In genomic region chr4:109504885-109505284, GRCm38 (mm10) we compare ENCODE assay signal across 8 mouse cellular contexts. TPM values are rescaled to one million over a fixed set of nuclear protein-coding genes. Genes with fewer than 3 reads are reported as not detected.
DNase-seq lines count a peak whose midpoint lies in the region; ATAC-seq and TF ChIP-seq lines count a peak whose summit lies in the region.

No protein-coding gene starts in this region.

- H3K4me1 ChIP-seq in kidney, embryonic 16.5 days (ENCODE audit: insufficient read depth, low read length), result no peaks in the 10 kb centered on the region

- no peak overlapping the region for H3K4me2 ChIP-seq in kidney, embryonic 16.5 days (replicated peaks; ENCODE audit: low read depth, low read length)

- no peak overlapping the region for H3K9ac ChIP-seq in kidney, embryonic 16.5 days (replicated peaks; ENCODE audit: low read length)

- peak; percentile 82 for TF ChIP-seq CTCF in left cerebral cortex, adult 2 months (IDR thresholded peaks at IDR 0.05)

- H3K27ac ChIP-seq in kidney, embryonic 16.5 days (ENCODE audit: low read length), result no peak overlapping the region
- H3K27ac ChIP-seq in left cerebral cortex, adult 2 months, result no peak overlapping the region

- H3K36me3 ChIP-seq in kidney, embryonic 16.5 days (ENCODE audit: insufficient read depth, low read length), result no peaks in the 10 kb centered on the region
- H3K36me3 ChIP-seq in splenic B cell, adult 2 months (ENCODE audit: control insufficient read depth, insufficient read depth, low read length, poor library complexity, severe bottlenecking), result no peaks in the 10 kb centered on the region

- 6% methylated on average over 5 of the region's 5 CpGs for WGBS in kidney, embryonic 16.5 days

- no peaks in the 10 kb centered on the region for H3K9me3 ChIP-seq in kidney, embryonic 16.5 days (ENCODE audit: low read length)

- intact Hi-C loops in heart, postnatal 36 days (cut with DNase I), result loop anchor here (1.0 to 5.0 kb wide), 3 partner anchors 198 to 517 kb away; no protein-coding TSS in a partner anchor
- intact Hi-C loops in left cerebral cortex, adult 2 months (cut with DNase I), result loop anchor here (2.0 to 10.0 kb wide), 3 partner anchors 198 to 520 kb away; no protein-coding TSS in a partner anchor

- no peak for ATAC-seq in kidney, embryonic 16.5 days (ENCODE audit: low FRiP score, low TSS enrichment)
- peak; percentile 99 for ATAC-seq in megakaryocyte progenitor cell, adult 5-6 weeks (replicated peaks; ENCODE audit: poor library complexity)

- no peaks in the 10 kb centered on the region for H3K27me3 ChIP-seq in kidney, embryonic 16.5 days (ENCODE audit: insufficient read depth, low read length)
- H3K27me3 ChIP-seq in splenic B cell, adult 2 months (ENCODE audit: control insufficient read depth, insufficient read depth, low read length, poor library complexity, severe bottlenecking), result no peaks in the 10 kb centered on the region

- no peak overlapping the region for H3K4me3 ChIP-seq in kidney, embryonic 16.5 days (ENCODE audit: low read length)
- H3K4me3 ChIP-seq in left cerebral cortex, adult 2 months, result no peak overlapping the region

- DNase-seq in kidney, adult 11 months, result peak; percentile 51
- DNase-seq in ZHBTc4 (ENCODE audit: low read depth, low spot score), result peak; percentile 79
- peak; percentile 57 for DNase-seq in embryo, embryonic 11.5 days (ENCODE audit: low read depth, low spot score)
- peak; percentile 45 to 57 for DNase-seq in heart, postnatal 36 days
- peak; percentile 33 to 48 for DNase-seq in left cerebral cortex, adult 2 months (ENCODE audit: extremely low spot score in 1 of 2, low spot score in 2 of 2)
- peak; percentile 83 for DNase-seq in splenic B cell, adult 2 months (ENCODE audit: low read depth, low spot score)

RNA-seq across cellular contexts. Expression of gene Rnf11, which starts 20.4 kb away (rescaled TPM):
- polyA plus RNA-seq in kidney, embryonic 16.5 days (2015; fragmentation: Nextera tagmentation; extraction: Ambion mirVana), result 29.0 and 29.3 TPM in 2 replicates
- 100 to 1,000 TPM; 102 to 106 TPM for total RNA-seq in heart, postnatal 36 days (2021)
- 100 to 1,000 TPM; 206 to 213 TPM for total RNA-seq in left cerebral cortex, adult 2 months (2021)
- total RNA-seq in megakaryocyte progenitor cell, adult 5-6 weeks (2015), result 17.3 and 20.9 TPM in 2 replicates
- total RNA-seq in megakaryocyte progenitor cell, adult 5-6 weeks (2017), result 18.7 and 27.1 TPM in 2 replicates

RNA-seq across cellular contexts. Expression of gene 4930522H14Rik, which starts 26.2 kb away (rescaled TPM):
- polyA plus RNA-seq in kidney, embryonic 16.5 days (2015; fragmentation: Nextera tagmentation; extraction: Ambion mirVana), result not detected in 2 replicates
- total RNA-seq in heart, postnatal 36 days (2021), result not detected
- not detected for total RNA-seq in left cerebral cortex, adult 2 months (2021)
- not detected in 2 replicates for total RNA-seq in megakaryocyte progenitor cell, adult 5-6 weeks (2015)
- not detected in 2 replicates for total RNA-seq in megakaryocyte progenitor cell, adult 5-6 weeks (2017)
